Mouse (Mus musculus): ENCODE measurements around the gene Cers3. TPM values are rescaled to one million over a fixed set of nuclear protein-coding genes. Genes with fewer than 3 reads are reported as not detected.
A peak's percentile ranks its signal among the peaks of the same experiment; 100 is the strongest.

Gene Cers3
- polyA plus RNA-seq, 1 experiment, result 69.7 TPM

- no peak overlapping the region for H3K4me3 ChIP-seq (ENCODE audit: control insufficient read depth, low read depth, low read length)
- H3K4me1 ChIP-seq (ENCODE audit: control insufficient read depth, insufficient read depth, low read length), result no peaks in the 10 kb centered on the region; the same call in 1 of the 2 replicates
- H3K27me3 ChIP-seq (ENCODE audit: control insufficient read depth, insufficient read depth, low read length), result no peaks in the 10 kb centered on the region
- TF ChIP-seq CTCF (IDR thresholded peaks at IDR 0.05; ENCODE audit: control insufficient read depth, insufficient read depth, insufficient replicate concordance, low read depth, low read length) (no peak), POLR2A (IDR thresholded peaks at IDR 0.05; ENCODE audit: control insufficient read depth, low read depth, low read length) (no peak)
- no peaks in the 10 kb centered on the region for H3K36me3 ChIP-seq (ENCODE audit: control insufficient read depth, insufficient read depth, low read length)
- no peak overlapping the region for H3K27ac ChIP-seq (ENCODE audit: control insufficient read depth, insufficient read depth, low read depth, low read length)
Observed at GRCm38 (mm10) chr7:66849316-66849715, 106.0 kb downstream of the Cers3 start.

GRCm38 (mm10) chr7:66852164-66852563, 108.9 kb downstream of the Cers3 start:
- Histone ChIP-seq H3K4me1 (ENCODE audit: control insufficient read depth, insufficient read depth, low read length) (no peaks in the 10 kb centered on the region; the same call in 1 of the 2 replicates), H3K4me3 (ENCODE audit: control insufficient read depth, low read depth, low read length) (no peak overlapping the region), H3K36me3 (ENCODE audit: control insufficient read depth, insufficient read depth, low read length) (no peaks in the 10 kb centered on the region), H3K27ac (ENCODE audit: control insufficient read depth, insufficient read depth, low read depth, low read length) (no peak overlapping the region), H3K27me3 (ENCODE audit: control insufficient read depth, insufficient read depth, low read length) (no peaks in the 10 kb centered on the region)
- TF ChIP-seq POLR2A (IDR thresholded peaks at IDR 0.05; ENCODE audit: control insufficient read depth, low read depth, low read length) (no peak), CTCF (IDR thresholded peaks at IDR 0.05; ENCODE audit: control insufficient read depth, insufficient read depth, insufficient replicate concordance, low read depth, low read length) (no peak)

- Histone ChIP-seq H3K27me3 (ENCODE audit: control insufficient read depth, insufficient read depth, low read length) (no peaks in the 10 kb centered on the region), H3K36me3 (ENCODE audit: control insufficient read depth, insufficient read depth, low read length) (no peaks in the 10 kb centered on the region), H3K4me3 (ENCODE audit: control insufficient read depth, low read depth, low read length) (no peak overlapping the region), H3K27ac (ENCODE audit: control insufficient read depth, insufficient read depth, low read depth, low read length) (no peak overlapping the region), H3K4me1 (ENCODE audit: control insufficient read depth, insufficient read depth, low read length) (no peaks in the 10 kb centered on the region)
- TF ChIP-seq POLR2A (IDR thresholded peaks at IDR 0.05; ENCODE audit: control insufficient read depth, low read depth, low read length) (no peak), CTCF (IDR thresholded peaks at IDR 0.05; ENCODE audit: control insufficient read depth, insufficient read depth, insufficient replicate concordance, low read depth, low read length) (no peak)
Observed at GRCm38 (mm10) chr7:66857610-66858009, 114.3 kb downstream of the Cers3 start.

GRCm38 (mm10) chr7:66858247-66859075, 115.2 kb downstream of the Cers3 start:
- H3K36me3 ChIP-seq (ENCODE audit: control insufficient read depth, insufficient read depth, low read length), result no peaks in the 10 kb centered on the region
- H3K27me3 ChIP-seq (ENCODE audit: control insufficient read depth, insufficient read depth, low read length), result no peaks in the 10 kb centered on the region
- no peak overlapping the region for H3K27ac ChIP-seq (ENCODE audit: control insufficient read depth, insufficient read depth, low read depth, low read length)
- H3K4me1 ChIP-seq (ENCODE audit: control insufficient read depth, insufficient read depth, low read length), result no peaks in the 10 kb centered on the region
- TF ChIP-seq POLR2A (IDR thresholded peaks at IDR 0.05; ENCODE audit: control insufficient read depth, low read depth, low read length), result no peak
- TF ChIP-seq CTCF (IDR thresholded peaks at IDR 0.05; ENCODE audit: control insufficient read depth, insufficient read depth, insufficient replicate concordance, low read depth, low read length), result no peak
- no peak overlapping the region for H3K4me3 ChIP-seq (ENCODE audit: control insufficient read depth, low read depth, low read length)

GRCm38 (mm10) chr7:66859220-66859619, 115.9 kb downstream of the Cers3 start:
- Histone ChIP-seq H3K36me3 (ENCODE audit: control insufficient read depth, insufficient read depth, low read length) (no peaks in the 10 kb centered on the region), H3K4me3 (ENCODE audit: control insufficient read depth, low read depth, low read length) (no peak overlapping the region), H3K27me3 (ENCODE audit: control insufficient read depth, insufficient read depth, low read length) (no peaks in the 10 kb centered on the region), H3K4me1 (ENCODE audit: control insufficient read depth, insufficient read depth, low read length) (no peaks in the 10 kb centered on the region), H3K27ac (ENCODE audit: control insufficient read depth, insufficient read depth, low read depth, low read length) (no peak overlapping the region)
- no peak for TF ChIP-seq CTCF (IDR thresholded peaks at IDR 0.05; ENCODE audit: control insufficient read depth, insufficient read depth, insufficient replicate concordance, low read depth, low read length)
- TF ChIP-seq POLR2A (IDR thresholded peaks at IDR 0.05; ENCODE audit: control insufficient read depth, low read depth, low read length), result no peak

- H3K27me3 ChIP-seq (ENCODE audit: control insufficient read depth, insufficient read depth, low read length), result no peaks in the 10 kb centered on the region
Observed at GRCm38 (mm10) chr7:66866944-66867718, 123.8 kb downstream of the Cers3 start.

More at GRCm38 (mm10) chr7:66866944-66867718, 123.8 kb downstream of the Cers3 start:
- Histone ChIP-seq H3K4me3 (ENCODE audit: control insufficient read depth, low read depth, low read length) (no peak overlapping the region), H3K27ac (ENCODE audit: control insufficient read depth, insufficient read depth, low read depth, low read length) (peak overlapping the region; percentile 65), H3K4me1 (ENCODE audit: control insufficient read depth, insufficient read depth, low read length) (peaks cover under 1% of the 10 kb centered on the region), H3K36me3 (ENCODE audit: control insufficient read depth, insufficient read depth, low read length) (no peaks in the 10 kb centered on the region)
- no peak for TF ChIP-seq POLR2A (IDR thresholded peaks at IDR 0.05; ENCODE audit: control insufficient read depth, low read depth, low read length)
- 0 out of 2 replicates have a peak, but pooled peaks have one; percentile 24 for TF ChIP-seq CTCF (IDR thresholded peaks at IDR 0.05; ENCODE audit: control insufficient read depth, insufficient read depth, insufficient replicate concordance, low read depth, low read length)

Measured in testis, adult 2 months (tissue).